Mouse (Mus musculus): ENCODE results near the gene Oxnad1.

DNA sequence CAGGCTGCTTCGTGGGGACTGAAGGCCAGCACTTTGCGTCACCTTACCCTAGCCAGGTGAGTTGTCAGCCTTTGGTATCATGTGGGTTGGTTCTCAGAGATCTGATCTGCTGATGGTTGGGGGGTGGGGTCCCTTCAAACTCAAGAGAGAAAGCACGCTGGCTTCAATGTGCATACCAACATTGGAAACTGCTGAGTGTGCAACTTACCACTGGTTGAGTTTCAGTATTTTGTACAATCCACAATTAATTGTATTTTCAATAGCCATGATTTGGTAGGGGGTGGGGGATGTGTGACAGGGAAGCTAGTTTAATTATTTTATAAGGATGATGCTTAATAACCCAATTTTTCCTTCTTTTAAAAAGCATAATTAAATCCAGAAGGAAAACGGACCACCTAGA is 6.5 kb downstream of the Oxnad1 start:
- TF ChIP-seq CTCF (IDR thresholded peaks at IDR 0.05; ENCODE audit: low read depth, low read length) = no peak
- no peak for TF ChIP-seq POLR2A (IDR thresholded peaks at IDR 0.05; ENCODE audit: insufficient read depth, low read length)
- TF ChIP-seq EP300 (IDR thresholded peaks at IDR 0.05; ENCODE audit: insufficient read depth, low read depth, low read length) = no peak

All from ES-Bruce4 (cell line).